Mouse (Mus musculus) lung, postnatal 0 days (tissue): ENCODE measurements around the gene Wrap73.

ENCODE experiments used
- CTCF ChIP-seq: IDR thresholded peaks from 2 replicates; pipeline ENCODE4 v1.5.1; 2016; ENCODE audit warnings: antibody characterized with exemption, mild to moderate bottlenecking
- EP300 ChIP-seq: IDR thresholded peaks from 2 replicates; pipeline ENCODE4 v1.6.1; 2016; ENCODE audit warnings: antibody characterized with exemption, mild to moderate bottlenecking, control low read depth

- TF ChIP-seq CTCF (peak; percentile 65), EP300 (no peak)
Measured at GRCm38 (mm10) chr4:154093210-154093609, 49.0 kb upstream of the Wrap73 start.
